Mouse (Mus musculus) layer of hippocampus, postnatal 10 days (tissue): ENCODE measurements around the gene Derl2. TPM values are rescaled to one million over a fixed set of nuclear protein-coding genes. Genes with fewer than 3 reads are reported as not detected.

ENCODE experiments used
- DNase-seq, 2 experiments: peaks; one replicate each; pipeline ENCODE4 v3.0.0; 2021; ENCODE audit warnings: low spot score in 2 of 2
- total RNA-seq, 2 experiments: library from RNA; stranded (reverse); gene quantifications; 2 replicates each; pipeline ENCODE4 v1.2.3; 2021

Gene Derl2
- total RNA-seq, 2 experiments from 2014 or later = 20.8 to 23.0 TPM

- peak; percentile 97 to 98 for DNase-seq
Observed at GRCm38 (mm10) chr11:70982557-70983228, 36.9 kb downstream of the Derl2 start, which contains the start of gene C1qbp. TSS of gene C1qbp (minus strand) at chr11:70983026.

- DNase-seq = no peak
Observed at GRCm38 (mm10) chr11:70982030-70982429, 37.6 kb downstream of the Derl2 start.

- DNase-seq = no peak
Observed at GRCm38 (mm10) chr11:70980751-70981510, 38.7 kb downstream of the Derl2 start.

- DNase-seq = no peak
Observed at GRCm38 (mm10) chr11:70980232-70980631, 39.4 kb downstream of the Derl2 start.

- no peak for DNase-seq
Observed at GRCm38 (mm10) chr11:70977293-70977692, 42.3 kb downstream of the Derl2 start.

- no peak for DNase-seq
Observed at GRCm38 (mm10) chr11:70975193-70975592, 44.4 kb downstream of the Derl2 start.

GRCm38 (mm10) chr11:70973947-70974346 lies 45.7 kb downstream of the Derl2 start:
- no peak for DNase-seq

GRCm38 (mm10) chr11:70972586-70972985 lies 47.1 kb downstream of the Derl2 start:
- no peak for DNase-seq

- DNase-seq = no peak
Observed at GRCm38 (mm10) chr11:70970560-70971540, 48.8 kb downstream of the Derl2 start.

GRCm38 (mm10) chr11:70969821-70970559 lies 49.7 kb downstream of the Derl2 start, which contains the start of the genes Nup88 and Rpain:
TSS of gene Nup88 (minus strand) at chr11:70969973.
TSS of gene Rpain (plus strand) at chr11:70970213.
- peak; percentile 91 to 94 for DNase-seq

GRCm38 (mm10) chr11:70969271-70969794 lies 50.3 kb downstream of the Derl2 start:
- DNase-seq = no peak

- DNase-seq = no peak
Observed at GRCm38 (mm10) chr11:70964222-70964907, 55.3 kb downstream of the Derl2 start.

GRCm38 (mm10) chr11:70960786-70961554 lies 58.7 kb downstream of the Derl2 start:
- no peak for DNase-seq

Other genes starting within 250 kb of the Derl2 start
- not detected for gene Scimp, start 207.3 kb downstream of the Derl2 start, total RNA-seq
- gene Rabep1, start 175.1 kb downstream of the Derl2 start, total RNA-seq = 100 to 1,000 TPM; 115 to 117 TPM
- gene Nup88, start 49.9 kb downstream of the Derl2 start, total RNA-seq = 10 to 100 TPM; 60.7 to 69.2 TPM
- gene Rpain, start 49.6 kb downstream of the Derl2 start, total RNA-seq = 10 to 100 TPM; 41.3 to 48.5 TPM
- 100 to 1,000 TPM; 107 to 119 TPM for gene C1qbp, start 36.8 kb downstream of the Derl2 start, total RNA-seq
- gene Dhx33, start 15.4 kb downstream of the Derl2 start, total RNA-seq = 10 to 100 TPM; 25.6 to 25.7 TPM
- gene Mis12, start 230 bp downstream of the Derl2 start, total RNA-seq = 10 to 100 TPM; 10.1 to 13.5 TPM
- 100 to 1,000 TPM; 169 to 174 TPM for gene 6330403K07Rik, start 13.7 kb upstream of the Derl2 start, total RNA-seq
- gene Nlrp1a, start 124.9 kb upstream of the Derl2 start, total RNA-seq = under 1 TPM; 0.42 to 0.57 TPM
- under 1 TPM; 0.18 to 0.23 TPM for gene Nlrp1b, start 210.9 kb upstream of the Derl2 start, total RNA-seq